Mouse (Mus musculus) adrenal gland (tissue): ENCODE data around the gene Hmcn2.

Experiments used
- intact Hi-C: fragments of 180-260 bp; cut with DNase I; formaldehyde crosslinking; loops from one replicate; pipeline ENCODE4 v1.15.1; 2025
- long read RNA-seq, 2 experiments: library from polyadenylated mRNA; unstranded; transcript quantifications; one replicate each; pipeline ENCODE4 v2.0.0; 2020; ENCODE audit warnings: borderline replicate concordance in 1 of 2; ENCODE audit not compliant: insufficient replicate concordance in 1 of 2

Gene Hmcn2
- long read RNA-seq, experiment 1, result 0 reads
- long read RNA-seq, experiment 2, result 0 reads

DNA sequence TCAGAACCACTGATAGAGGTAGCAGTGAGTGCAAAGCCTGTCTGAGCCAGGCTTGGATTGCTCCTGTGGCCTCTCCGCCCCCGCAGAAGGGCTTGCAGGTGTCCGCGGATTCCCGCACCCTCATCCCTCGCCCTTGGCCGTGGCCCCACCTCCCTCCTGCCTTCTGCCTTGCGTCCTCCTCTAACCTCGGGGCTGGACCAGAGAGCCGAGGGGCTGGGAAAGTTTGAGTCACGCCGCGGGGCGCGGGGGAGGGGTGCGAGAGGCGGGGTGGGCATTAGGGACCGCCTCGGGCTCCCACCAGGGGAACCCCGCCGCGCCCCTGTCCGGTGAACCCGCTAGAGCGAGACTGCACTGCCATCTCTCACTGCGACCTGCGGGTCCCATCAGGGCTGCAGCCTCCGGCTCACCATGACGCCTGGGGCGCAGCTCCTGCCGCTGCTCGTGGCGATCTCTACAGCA lies at the start of gene Hmcn2:
TSS of gene Hmcn2 (plus strand) at position 409 of the 459 bp plus-strand sequence.
- intact Hi-C loops, result no loop called here

DNA sequence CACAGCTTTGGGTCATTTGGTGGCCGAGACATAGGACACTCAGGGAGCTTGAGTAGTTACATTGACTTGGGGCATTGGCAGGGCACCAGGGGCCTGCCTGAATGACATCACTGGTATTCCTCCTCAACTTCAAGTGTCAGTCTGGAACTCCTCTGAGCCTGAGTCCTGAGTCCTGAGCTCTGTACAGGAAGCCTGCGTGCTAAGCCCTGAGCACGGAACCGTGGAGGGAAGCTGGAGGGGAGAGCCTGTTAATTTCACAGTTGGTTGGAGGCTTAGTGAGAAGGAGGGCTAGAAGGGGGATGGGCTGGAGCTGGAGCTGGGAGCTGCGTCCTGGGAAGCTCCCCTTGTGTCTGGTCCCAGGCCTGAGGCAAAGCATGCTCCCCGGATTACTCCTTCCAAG lies 46.8 kb upstream of the Hmcn2 start:
- intact Hi-C loops, result no loop called here

DNA sequence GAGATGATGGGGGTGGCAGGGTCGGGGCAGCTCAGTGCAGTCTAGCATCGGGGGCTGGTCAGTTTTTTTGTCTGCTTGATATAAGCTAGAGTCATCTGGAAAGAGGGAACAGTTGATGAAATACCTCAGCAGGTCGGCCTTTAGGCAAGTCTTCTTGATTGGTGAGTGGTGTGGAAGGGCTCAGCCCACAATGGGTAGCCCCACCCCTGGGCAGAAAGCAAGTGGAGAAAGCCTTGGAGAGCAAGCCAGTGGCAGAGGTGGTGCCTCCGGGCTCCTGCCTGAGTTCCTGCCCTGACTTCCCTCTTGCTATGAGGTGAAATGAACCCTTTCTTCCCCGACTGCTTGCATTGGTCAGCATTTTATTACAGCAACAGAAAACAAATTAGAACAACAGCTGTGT lies 45.6 kb upstream of the Hmcn2 start:
- intact Hi-C loops, result no loop called here

DNA sequence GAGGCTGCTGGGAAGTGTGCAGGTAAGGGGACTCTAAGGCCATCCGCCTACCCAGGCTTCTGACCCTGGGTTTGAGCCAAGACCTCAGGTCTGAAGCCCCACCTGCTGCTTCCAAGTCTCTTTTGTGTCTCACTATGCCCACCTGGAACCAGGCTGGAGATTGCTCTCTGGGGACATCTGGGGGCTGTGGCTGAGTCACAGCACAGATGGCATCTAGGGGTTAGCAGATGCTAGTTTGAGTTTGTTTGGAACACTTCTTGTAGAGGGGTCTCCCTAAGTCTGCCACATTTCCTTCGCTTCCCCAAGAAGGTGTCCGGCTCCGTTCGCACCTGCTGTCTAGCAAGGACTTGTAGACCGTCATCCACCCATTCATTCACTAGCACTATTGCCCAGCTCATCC lies 45.0 kb upstream of the Hmcn2 start:
- intact Hi-C loops, result no loop called here

DNA sequence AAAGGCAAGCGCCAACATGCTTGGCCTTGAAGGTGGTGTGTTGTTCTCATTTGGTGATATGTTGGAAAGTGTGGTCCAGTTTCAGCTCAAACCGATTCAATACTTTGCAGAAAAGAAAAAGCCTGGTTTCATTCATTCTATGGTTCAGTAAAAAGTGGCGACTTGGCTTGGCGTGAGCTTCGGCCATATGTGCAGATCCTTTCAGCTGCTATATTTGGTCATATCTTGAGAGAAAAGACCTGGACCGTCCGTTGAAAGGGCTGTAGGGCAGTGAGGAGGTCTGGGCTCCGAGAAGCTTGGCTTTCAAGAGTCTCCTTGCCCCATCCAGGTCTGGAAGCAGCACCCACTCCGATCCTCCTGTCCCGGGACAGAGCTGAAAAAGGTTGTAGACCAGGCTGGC lies 44.4 kb upstream of the Hmcn2 start:
- intact Hi-C loops, result loop anchor here (5.0 kb wide), 1 partner anchor 33 kb away; no protein-coding TSS in a partner anchor

DNA sequence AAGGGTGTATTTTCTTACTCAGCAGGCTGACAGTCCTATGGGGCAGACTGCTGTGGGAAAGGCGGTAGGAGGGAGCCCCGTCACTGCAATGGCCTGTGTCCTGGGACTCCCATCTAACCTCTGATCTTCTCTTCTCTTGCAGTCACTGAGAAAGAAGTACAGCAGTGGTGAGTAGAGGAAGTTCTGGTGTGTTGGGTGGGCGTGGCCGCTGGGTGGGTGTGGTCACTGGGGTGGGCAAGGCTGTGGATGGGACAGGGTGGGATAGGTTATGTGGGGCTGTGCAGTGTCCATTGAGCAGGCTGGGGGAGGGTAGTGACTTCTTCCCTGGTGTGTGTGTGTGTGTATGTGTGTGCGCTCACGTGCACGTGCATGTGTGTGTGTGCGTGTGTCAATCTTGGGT lies 43.7 kb upstream of the Hmcn2 start:
- intact Hi-C loops, result loop anchor here (5.0 kb wide), 1 partner anchor 33 kb away; no protein-coding TSS in a partner anchor

DNA sequence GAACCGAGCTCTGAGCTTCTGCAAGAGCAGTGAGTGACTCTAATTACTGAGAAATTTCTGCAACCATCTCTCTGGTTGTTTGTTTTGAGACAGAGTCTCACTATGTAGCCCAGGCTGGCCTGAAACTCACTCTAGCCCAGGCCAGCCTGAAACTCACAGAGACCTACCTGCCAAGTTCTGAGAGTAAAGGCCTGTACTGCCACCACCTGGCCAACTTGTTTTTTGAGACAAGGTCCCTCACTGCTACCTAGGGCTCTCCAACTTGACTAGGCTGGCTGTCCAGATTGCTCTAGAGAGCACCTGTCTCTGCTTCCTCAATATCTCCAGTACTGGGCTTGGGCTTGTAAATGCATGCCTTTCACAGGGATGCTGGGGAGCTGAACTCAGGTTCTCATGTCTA lies 43.1 kb upstream of the Hmcn2 start:
- intact Hi-C loops, result loop anchor here (5.0 kb wide), 1 partner anchor 34 kb away; no protein-coding TSS in a partner anchor

DNA sequence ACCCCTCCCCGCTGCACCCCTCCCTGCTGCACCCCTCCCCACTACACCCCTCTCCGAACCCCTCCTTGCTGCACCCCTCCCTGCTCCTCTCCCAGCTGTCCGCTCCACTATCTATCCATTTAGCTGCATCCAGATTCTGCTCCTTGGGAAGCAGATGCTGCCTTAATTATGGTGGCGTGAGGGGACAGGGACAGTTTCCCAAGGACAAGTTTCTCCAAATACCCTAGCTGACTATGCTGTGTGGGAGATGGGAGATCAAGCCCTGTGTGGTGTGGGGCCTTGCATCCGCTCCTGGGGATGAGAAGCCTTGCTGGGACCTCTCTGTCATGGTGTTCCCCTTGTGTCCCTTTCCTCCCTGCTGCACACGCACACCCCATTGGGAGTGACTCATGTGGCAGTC lies 39.2 kb upstream of the Hmcn2 start:
- intact Hi-C loops, result loop anchor here (5.0 kb wide), 1 partner anchor 38 kb away; no protein-coding TSS in a partner anchor

DNA sequence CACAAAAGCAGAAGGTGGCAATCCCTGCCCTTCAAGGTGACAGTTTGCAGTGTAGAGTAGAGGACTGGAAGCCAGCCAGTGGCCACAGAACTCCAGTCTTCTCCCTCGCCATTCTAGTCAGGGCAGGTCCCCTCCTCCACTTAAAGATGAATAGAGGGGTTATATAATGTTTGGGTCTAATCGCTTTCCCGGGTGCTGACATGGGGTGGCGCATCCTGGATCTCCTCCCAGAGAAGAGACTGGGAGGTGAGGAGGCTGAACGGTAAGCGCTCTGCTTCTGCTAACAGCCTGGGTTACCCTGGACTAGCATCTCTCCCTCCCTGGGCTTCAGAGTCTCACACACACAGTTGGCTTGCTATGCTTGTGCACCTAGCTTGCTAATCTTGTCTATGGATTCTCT lies 36.4 kb upstream of the Hmcn2 start:
- intact Hi-C loops, result no loop called here

DNA sequence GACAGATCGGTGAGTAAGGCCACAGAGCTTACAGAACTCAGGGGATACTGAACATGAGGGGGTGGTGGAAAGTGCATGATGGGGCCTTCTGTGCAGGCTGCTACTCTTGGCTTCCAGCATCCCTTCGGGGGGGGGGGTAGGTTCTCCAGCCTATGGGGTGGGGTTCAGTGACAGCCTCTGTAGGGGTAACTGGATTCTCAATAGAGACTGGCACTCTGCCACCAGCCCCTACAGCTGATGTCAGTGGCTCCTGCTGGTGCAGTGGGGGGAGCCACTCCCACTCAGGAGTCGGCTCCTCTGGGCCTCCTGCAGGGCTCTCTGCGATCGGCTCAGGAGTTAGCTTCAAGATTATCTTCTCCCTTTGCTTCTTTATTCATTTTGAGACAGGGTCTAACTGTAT lies 35.7 kb upstream of the Hmcn2 start:
- intact Hi-C loops, result no loop called here

DNA sequence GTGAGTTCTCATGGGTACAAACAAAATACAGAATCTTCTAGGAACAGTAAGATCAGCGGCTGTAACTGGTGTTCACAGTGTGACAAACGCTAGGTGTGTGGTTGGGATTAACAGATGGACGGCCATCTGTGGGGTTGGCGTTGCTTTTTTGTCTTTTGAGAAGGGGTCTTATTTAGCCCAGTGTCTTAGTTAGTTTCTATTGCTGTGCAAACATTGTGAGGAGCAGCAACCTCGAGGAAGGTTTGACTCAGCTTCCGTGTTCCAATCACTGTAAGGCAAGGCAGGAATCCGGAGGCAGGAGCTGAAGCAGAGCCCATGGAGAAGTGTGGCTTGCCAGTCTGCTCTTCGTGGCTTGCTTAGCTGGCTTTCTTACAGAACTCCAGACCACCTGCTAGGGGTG lies 33.1 kb upstream of the Hmcn2 start:
- intact Hi-C loops, result no loop called here

DNA sequence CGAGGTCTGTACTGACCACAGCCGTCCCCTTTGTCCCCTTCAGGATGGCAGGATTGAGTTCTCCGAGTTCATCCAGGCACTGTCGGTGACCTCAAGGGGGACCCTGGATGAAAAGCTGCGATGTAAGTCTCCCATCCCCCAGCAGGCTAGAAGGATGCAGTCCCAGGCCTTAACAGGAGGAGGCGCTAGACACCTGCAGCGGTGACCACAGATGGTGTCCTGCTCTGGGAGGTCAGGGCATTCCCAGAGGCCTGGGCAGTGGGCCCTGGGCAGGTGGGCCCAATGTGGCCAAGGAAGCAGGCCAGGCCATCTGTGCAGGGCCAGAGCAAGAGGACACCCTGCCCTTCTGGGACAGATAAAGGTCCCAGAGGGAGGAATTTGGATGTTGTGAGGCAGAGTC lies 31.9 kb upstream of the Hmcn2 start:
- intact Hi-C loops, result no loop called here

DNA sequence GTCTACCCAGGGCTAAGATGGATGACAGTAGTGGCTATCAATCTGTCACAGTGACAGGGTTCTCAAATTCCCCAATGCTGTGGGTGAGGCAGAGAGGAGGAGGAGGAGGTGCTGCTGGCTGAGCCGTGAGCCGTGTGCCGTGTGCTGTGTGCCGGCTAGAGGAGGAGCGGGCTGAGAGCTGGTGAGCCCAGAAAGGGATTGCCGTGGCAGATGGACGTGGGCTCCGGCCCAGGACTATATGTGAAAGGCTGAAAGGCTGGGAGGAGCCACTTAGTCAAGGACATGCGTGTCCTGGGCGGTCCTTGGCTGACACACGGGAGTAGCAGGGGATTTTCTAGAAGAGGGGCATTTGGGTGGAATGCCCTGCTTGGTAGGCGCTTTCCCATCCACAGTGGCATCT lies 31.3 kb upstream of the Hmcn2 start:
- intact Hi-C loops, result no loop called here

DNA sequence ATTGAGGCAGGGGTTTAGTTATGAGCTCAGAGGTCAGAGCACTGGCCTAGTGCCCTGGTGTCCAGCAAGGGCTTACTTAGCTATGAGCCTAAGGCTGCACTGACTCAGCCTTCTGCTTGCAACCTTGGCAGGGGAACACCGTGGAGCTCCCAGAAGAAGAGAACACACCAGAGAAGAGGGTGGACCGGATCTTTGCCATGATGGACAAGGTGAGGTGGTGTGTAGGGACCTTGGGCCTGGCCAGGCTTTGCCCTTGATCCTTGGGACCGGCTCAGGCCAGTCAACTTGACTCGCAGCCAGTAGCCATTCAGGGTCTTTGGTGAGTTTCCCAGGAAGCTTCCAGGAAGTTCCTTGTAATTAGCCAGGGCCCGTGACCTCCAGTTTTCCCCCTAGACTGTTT lies 29.7 kb upstream of the Hmcn2 start:
- intact Hi-C loops, result no loop called here

DNA sequence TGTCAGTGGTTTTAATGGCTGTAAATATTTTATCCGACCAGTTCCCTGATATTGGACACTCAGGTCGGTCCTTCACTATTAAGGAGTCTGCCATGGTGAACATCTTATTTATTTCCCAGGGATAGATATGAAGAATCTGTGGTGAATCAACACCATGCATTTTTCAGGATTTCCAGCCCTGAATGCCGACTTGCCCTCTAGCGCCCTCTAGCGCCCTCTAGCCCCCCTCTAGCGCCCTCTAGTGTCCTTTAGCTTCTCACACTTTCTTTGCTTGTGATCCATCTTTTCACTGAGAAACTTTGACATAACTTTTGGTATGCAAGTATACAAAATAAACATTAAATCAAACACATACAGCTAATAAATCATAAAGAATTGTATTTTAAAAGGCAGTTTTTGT lies 22.8 kb upstream of the Hmcn2 start:
- intact Hi-C loops, result loop anchor here (5.0 to 10.0 kb wide), 4 partner anchors 34 to 267 kb away; no protein-coding TSS in a partner anchor

DNA sequence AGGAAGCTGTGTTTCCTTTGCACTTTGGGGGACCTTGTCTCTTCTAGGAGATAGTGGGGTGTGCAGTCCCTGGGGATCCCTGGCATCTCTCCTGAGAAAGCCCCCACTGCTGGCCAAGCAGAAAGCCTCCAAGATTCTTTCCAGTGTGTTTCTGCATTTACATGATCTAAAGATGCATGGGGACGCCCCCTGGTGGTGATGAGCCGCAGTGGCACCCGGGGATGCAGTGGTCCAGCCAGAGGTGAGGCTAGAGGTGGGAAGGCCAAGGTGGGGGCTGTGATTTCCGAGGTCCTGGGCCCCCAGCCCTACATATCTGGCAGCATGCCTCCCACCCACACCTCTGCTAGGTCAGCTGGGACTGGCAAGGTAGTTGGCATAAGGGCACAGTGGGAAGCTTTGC lies 19.2 kb upstream of the Hmcn2 start:
- intact Hi-C loops, result loop anchor here (5.0 to 10.0 kb wide), 4 partner anchors 38 to 270 kb away; no protein-coding TSS in a partner anchor

DNA sequence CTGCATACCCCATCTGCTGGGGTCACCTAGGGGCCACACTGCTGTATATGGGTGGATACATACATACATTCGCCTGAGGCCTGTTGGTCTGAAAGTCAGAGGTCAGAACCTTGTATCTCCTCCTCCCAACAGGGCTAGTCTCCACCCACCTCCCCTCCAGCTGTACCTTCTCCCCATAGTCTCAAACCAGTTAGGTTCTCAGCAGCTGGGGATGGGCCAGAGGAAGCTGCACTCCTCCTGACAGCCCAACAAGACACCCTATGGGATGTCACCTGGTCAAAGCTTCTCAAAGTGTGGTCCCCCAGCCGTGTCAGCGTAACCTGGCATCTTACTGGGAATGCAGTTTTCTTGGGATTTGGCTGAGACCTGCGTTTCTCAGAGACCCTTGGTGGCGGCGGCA lies 17.8 kb upstream of the Hmcn2 start:
- intact Hi-C loops, result loop anchor here (10.0 kb wide), 1 partner anchor 272 kb away; no protein-coding TSS in a partner anchor

DNA sequence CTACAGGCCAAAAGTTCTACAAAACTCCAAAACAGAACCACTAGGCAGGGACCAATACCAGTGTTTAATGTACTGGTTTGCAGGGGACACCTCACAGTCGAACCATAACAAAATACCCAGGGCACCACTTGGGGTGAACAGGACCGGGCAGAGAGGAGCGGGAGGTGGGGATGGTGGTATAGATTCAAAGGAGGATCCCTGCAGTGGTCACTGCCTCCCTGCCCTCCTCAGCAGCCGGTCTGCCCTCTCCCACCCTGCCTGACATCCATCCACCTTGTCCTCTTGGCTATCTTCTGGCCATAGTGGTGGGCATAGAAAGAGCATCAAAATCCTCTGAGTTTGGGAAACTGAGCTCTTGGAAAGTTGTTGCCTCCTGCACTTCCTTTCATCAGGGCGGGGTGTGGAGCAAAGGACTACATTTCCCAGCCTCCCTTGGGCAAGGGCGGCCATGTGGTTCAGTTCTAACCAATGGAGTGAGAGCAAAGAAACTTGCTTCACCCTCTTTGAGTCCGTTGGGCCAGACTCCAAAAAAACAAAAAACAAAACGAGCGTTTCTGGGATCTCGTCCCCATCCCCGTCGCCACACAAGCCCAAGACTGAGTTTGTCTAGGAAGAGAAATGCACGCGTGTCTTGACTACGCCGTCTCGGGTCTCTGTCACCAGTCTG lies 16.5 kb upstream of the Hmcn2 start:
- intact Hi-C loops, result loop anchor here (10.0 kb wide), 1 partner anchor 273 kb away; no protein-coding TSS in a partner anchor

DNA sequence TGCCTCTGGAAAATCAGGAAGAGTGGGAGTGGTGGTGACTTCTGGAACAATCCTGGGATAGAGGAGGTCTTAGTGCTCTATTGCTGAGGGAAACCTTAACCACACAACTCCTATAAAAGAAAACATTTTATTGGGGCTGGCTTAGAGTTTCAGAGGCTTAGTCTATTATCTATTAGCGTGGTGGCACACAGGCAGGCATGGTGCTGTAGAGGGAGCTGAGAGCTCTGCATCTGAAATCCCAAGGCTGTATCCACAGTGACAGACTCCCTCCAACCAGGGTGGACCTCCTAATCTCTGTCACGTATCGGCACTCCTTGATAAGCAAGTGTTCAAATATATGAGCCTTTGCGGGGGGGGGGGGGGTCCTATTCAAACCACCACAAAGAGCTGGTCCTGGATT lies 15.4 kb upstream of the Hmcn2 start:
- intact Hi-C loops, result loop anchor here (10.0 kb wide), 1 partner anchor 274 kb away; no protein-coding TSS in a partner anchor

DNA sequence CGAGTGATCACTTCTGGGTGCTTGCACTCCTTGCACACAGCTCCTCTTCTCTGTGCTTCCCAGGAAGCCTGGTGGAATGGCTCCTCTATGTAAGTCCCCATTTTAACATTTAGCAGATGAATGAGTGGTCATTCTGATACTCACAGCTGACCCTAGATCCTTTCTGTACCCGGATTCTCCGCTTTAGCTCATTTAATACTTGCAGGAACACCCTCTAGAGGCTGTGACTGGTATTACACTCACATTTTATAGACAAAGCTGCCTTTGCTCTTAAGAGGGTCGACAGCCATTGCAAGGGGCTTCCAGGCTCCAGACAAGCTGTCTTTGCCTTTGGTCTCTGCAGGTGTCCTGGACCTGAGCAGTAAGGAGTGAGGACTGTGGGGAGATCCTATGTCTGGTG lies 14.9 kb upstream of the Hmcn2 start:
- intact Hi-C loops, result loop anchor here (10.0 kb wide), 1 partner anchor 274 kb away; no protein-coding TSS in a partner anchor

DNA sequence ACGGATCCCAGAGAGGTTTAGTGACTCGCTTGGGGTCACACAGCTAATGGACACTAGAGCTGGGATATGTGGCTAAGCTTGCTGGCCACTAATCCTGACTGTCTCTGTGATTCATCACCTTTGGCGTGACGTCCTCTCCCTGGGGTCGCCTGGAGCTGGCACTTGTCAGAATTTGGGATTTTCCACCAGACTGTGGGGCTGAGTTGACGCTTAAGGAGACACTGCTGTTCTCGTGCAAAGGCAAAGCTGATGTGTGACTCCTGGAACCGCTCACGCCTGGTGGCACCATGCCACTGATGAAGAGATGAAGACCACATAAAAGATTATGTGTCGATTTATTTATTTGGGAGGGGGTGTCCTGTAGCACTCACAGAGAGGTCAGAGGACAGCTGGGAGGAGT lies 14.2 kb upstream of the Hmcn2 start:
- intact Hi-C loops, result loop anchor here (5.0 to 10.0 kb wide), 2 partner anchors 82 to 275 kb away; no protein-coding TSS in a partner anchor

DNA sequence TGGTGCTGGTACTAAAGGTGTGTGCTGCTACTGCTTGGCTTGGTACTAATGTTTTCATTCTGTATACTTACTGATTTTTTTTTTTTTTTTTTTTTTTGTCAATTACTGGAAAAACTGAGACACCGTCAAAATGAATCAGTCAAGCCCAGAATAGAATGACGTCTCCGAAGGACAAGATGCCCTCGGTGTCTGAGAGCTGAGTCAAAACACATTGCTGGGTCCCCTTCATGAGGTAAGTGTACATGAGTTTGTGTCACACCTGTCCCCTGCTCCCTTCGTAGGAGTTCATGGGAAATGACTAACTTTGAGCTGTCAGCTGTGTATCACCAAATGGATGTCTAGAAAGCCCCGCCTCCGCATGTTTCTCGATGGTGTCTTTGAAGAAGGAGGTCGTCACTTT lies 11.0 kb upstream of the Hmcn2 start:
- intact Hi-C loops, result loop anchor here (5.0 kb wide), 1 partner anchor 79 kb away; no protein-coding TSS in a partner anchor

DNA sequence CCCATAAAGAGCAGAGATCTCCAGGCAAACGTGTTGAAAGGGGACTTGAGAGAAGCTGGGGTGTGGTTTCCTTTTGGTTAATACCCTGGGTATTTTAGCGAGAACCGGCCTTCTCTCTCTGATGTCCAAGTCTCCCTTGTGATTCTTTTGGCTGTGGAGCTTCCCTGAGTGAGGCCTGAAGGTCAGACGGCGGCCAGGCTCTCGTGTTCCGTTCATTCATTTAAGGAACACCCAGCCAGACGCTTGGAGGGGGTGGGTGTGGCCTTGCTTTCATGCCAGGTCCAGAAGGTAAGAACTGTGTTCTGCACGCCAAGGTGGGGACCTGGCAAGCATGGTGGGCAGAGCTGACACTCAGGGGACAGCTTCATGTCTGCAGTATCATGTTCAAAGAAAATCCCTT lies 10.0 kb upstream of the Hmcn2 start:
- intact Hi-C loops, result loop anchor here (5.0 kb wide), 1 partner anchor 78 kb away; no protein-coding TSS in a partner anchor
